Mouse (Mus musculus) myocyte (in vitro differentiated cells): ENCODE data around the gene Npc1l1. TPM values are rescaled to one million over a fixed set of nuclear protein-coding genes. Genes with fewer than 3 reads are reported as not detected.

Source experiments
- H3K27me3 ChIP-seq: one replicate; pipeline ENCODE4 v1.6.1; 2011; ENCODE audit not compliant: control insufficient read depth, insufficient read depth, insufficient read length
- H3K36me3 ChIP-seq: one replicate; pipeline ENCODE4 v1.6.1; 2011; ENCODE audit not compliant: control insufficient read depth, insufficient read depth
- H3K4me2 ChIP-seq: one replicate; pipeline ENCODE4 v1.6.1; 2011; ENCODE audit warnings: low read depth, control low read depth
- H3K4me3 ChIP-seq: one replicate; pipeline ENCODE4 v1.5.1; 2011; ENCODE audit warnings: mild to moderate bottlenecking, control low read depth, moderate library complexity
- H3K79me2 ChIP-seq: one replicate; pipeline ENCODE4 v1.6.1; 2011; ENCODE audit not compliant: control insufficient read depth, insufficient read depth
- H3ac ChIP-seq: one replicate; pipeline ENCODE4 v1.6.1; 2011; ENCODE audit not compliant: control insufficient read depth, insufficient read length
- CEBPB ChIP-seq: IDR thresholded peaks from 2 replicates; pipeline ENCODE4 v1.6.1; 2011; ENCODE audit warnings: mild to moderate bottlenecking, moderate library complexity; ENCODE audit not compliant: poor library complexity, insufficient read depth, severe bottlenecking
- E2F4 ChIP-seq: IDR thresholded peaks from one replicate; pipeline ENCODE4 v1.6.1; 2011; ENCODE audit warnings: mild to moderate bottlenecking, control low read depth, moderate library complexity; ENCODE audit not compliant: insufficient read depth
- MAX ChIP-seq: IDR thresholded peaks from one replicate; pipeline ENCODE4 v1.6.1; 2011; ENCODE audit warnings: low read depth, mild to moderate bottlenecking, control low read depth
- MYOD1 ChIP-seq, 3 experiments: IDR thresholded peaks; one replicate each; pipeline ENCODE4 v1.6.1; 2011; ENCODE audit warnings: control low read depth in 2 of 3, low read depth in 2 of 3, mild to moderate bottlenecking in 2 of 3, moderate library complexity in 1 of 3; ENCODE audit not compliant: insufficient read length in 2 of 3, control insufficient read depth in 1 of 3
- MYOG ChIP-seq, 3 experiments: IDR thresholded peaks; one replicate each; pipeline ENCODE4 v1.6.1; 2011; ENCODE audit warnings: control low read depth in 2 of 3, low read depth in 2 of 3, mild to moderate bottlenecking in 2 of 3; ENCODE audit not compliant: insufficient read length in 2 of 3, control insufficient read depth in 1 of 3, insufficient read depth in 1 of 3
- POLR2A ChIP-seq: IDR thresholded peaks from one replicate; pipeline ENCODE4 v1.6.1; 2011; ENCODE audit warnings: low read depth, mild to moderate bottlenecking, control low read depth, moderate library complexity; ENCODE audit not compliant: insufficient read length
- POLR2AphosphoS2 ChIP-seq: IDR thresholded peaks from one replicate; pipeline ENCODE4 v1.6.1; 2011; ENCODE audit warnings: low read depth, control low read depth; ENCODE audit not compliant: insufficient read length
- REST ChIP-seq: IDR thresholded peaks from one replicate; pipeline ENCODE4 v1.6.1; 2011; ENCODE audit warnings: mild to moderate bottlenecking, control low read depth, moderate library complexity; ENCODE audit not compliant: insufficient read depth, insufficient read length
- SRF ChIP-seq: IDR thresholded peaks from one replicate; pipeline ENCODE4 v1.6.1; 2011; ENCODE audit warnings: low read depth; ENCODE audit not compliant: control insufficient read depth, insufficient read length
- TCF12 ChIP-seq: IDR thresholded peaks from one replicate; pipeline ENCODE4 v1.6.1; 2011; ENCODE audit warnings: mild to moderate bottlenecking, control low read depth; ENCODE audit not compliant: poor library complexity, insufficient read depth, severe bottlenecking
- TCF3 ChIP-seq: IDR thresholded peaks from one replicate; pipeline ENCODE4 v1.6.1; 2011; ENCODE audit warnings: low read depth, control low read depth; ENCODE audit not compliant: insufficient read length
- USF1 ChIP-seq: IDR thresholded peaks from one replicate; pipeline ENCODE4 v1.6.1; 2011; ENCODE audit warnings: low read depth, mild to moderate bottlenecking, control low read depth, moderate library complexity
- polyA plus RNA-seq: library from polyadenylated mRNA; unstranded; fragments of >200 nt; fragmentation: generic; extraction: Trizol; gene quantifications from one replicate; pipeline ENCODE4 v1.2.1, GENCODE M21; 2012; ENCODE audit warnings: missing spikeins

Npc1l1 gene
- polyA plus RNA-seq, 1 experiment, result 0.07 TPM

GRCm38 (mm10) chr11:6200087-6200569 lies 29.8 kb downstream of the Npc1l1 start, which contains the start of gene Nudcd3:
Gene Nudcd3 (minus strand): TSS chr11:6200415.
- Histone ChIP-seq H3K4me3 (peak within 1 kb of the TSS; percentile 98), H3K27me3 (peaks cover 2% of the 10 kb centered on the region)

GRCm38 (mm10) chr11:6199410-6200086 lies 30.4 kb downstream of the Npc1l1 start, which contains the start of gene A730071L15Rik:
Gene A730071L15Rik (plus strand): TSS chr11:6200029.
- Histone ChIP-seq H3ac (peak within 1 kb of the TSS; percentile 7), H3K4me3 (peak within 1 kb of the TSS; percentile 98), H3K36me3 (no peaks in the 10 kb centered on the region), H3K4me2 (peak within 1 kb of the TSS; percentile 95), H3K79me2 (peaks cover 53% of the 10 kb centered on the region), H3K27me3 (no peaks in the 10 kb centered on the region)
- TF ChIP-seq TCF3, result no peak
- TF ChIP-seq E2F4, result peak; percentile 59
- TF ChIP-seq POLR2A, result no peak

More at GRCm38 (mm10) chr11:6200087-6200569, 29.8 kb downstream of the Npc1l1 start, which contains the start of gene Nudcd3:
- TF ChIP-seq POLR2AphosphoS2, result peak; percentile 90
- no peak for TF ChIP-seq SRF
- TF ChIP-seq MYOG (IDR thresholded peaks at IDR 0.05; ENCODE audit: control insufficient read depth in 1 of 3, insufficient read depth in 1 of 3, insufficient read length in 2 of 3, low read depth in 2 of 3), result peak in 2 of 3 experiments; percentile 15 to 51
- peak; percentile 94 for TF ChIP-seq POLR2A
- no peak for TF ChIP-seq MYOD1 (IDR thresholded peaks at IDR 0.05; ENCODE audit: control insufficient read depth in 1 of 3, insufficient read length in 2 of 3, low read depth in 2 of 3)
- no peak for TF ChIP-seq CEBPB
- TF ChIP-seq REST, result peak; percentile 6
- TF ChIP-seq MAX, result no peak
- no peak for TF ChIP-seq TCF3
- TF ChIP-seq TCF12, result no peak
- peak; percentile 98 for TF ChIP-seq USF1
- TF ChIP-seq E2F4, result no peak
- Histone ChIP-seq H3ac (peak within 1 kb of the TSS; percentile 7), H3K4me2 (peak within 1 kb of the TSS; percentile 95), H3K79me2 (peaks cover 47% of the 10 kb centered on the region), H3K36me3 (no peaks in the 10 kb centered on the region)

GRCm38 (mm10) chr11:6198449-6198848 lies 31.5 kb downstream of the Npc1l1 start:
- H3K27me3 ChIP-seq, result no peaks in the 10 kb centered on the region
- peak overlapping the region; percentile 98 for H3K4me3 ChIP-seq
- TF ChIP-seq POLR2AphosphoS2 (no peak), CEBPB (no peak), MAX (no peak)
- no peak overlapping the region for H3ac ChIP-seq
- peak overlapping the region; percentile 90 for H3K4me2 ChIP-seq
- H3K36me3 ChIP-seq, result no peaks in the 10 kb centered on the region
- peaks cover 60% of the 10 kb centered on the region for H3K79me2 ChIP-seq

GRCm38 (mm10) chr11:6196780-6197179 lies 33.2 kb downstream of the Npc1l1 start:
- no peak overlapping the region for H3K4me3 ChIP-seq
- H3K27me3 ChIP-seq, result no peaks in the 10 kb centered on the region
- no peak overlapping the region for H3K4me2 ChIP-seq
- no peak overlapping the region for H3ac ChIP-seq
- no peak for TF ChIP-seq REST
- peaks cover 9% of the 10 kb centered on the region for H3K36me3 ChIP-seq
- H3K79me2 ChIP-seq, result peaks cover 70% of the 10 kb centered on the region

- peaks cover 15% of the 10 kb centered on the region for H3K36me3 ChIP-seq
- H3K4me2 ChIP-seq, result no peak overlapping the region
- peaks cover 96% of the 10 kb centered on the region for H3K79me2 ChIP-seq
- no peak for TF ChIP-seq MYOD1 (IDR thresholded peaks at IDR 0.05; ENCODE audit: control insufficient read depth in 1 of 3, insufficient read length in 2 of 3, low read depth in 2 of 3)
- TF ChIP-seq REST, result no peak
- TF ChIP-seq MYOG (IDR thresholded peaks at IDR 0.05; ENCODE audit: control insufficient read depth in 1 of 3, insufficient read depth in 1 of 3, insufficient read length in 2 of 3, low read depth in 2 of 3), result no peak
- no peak for TF ChIP-seq POLR2AphosphoS2
- no peak for TF ChIP-seq CEBPB
- no peak for TF ChIP-seq TCF3
- TF ChIP-seq TCF12, result no peak
- no peak for TF ChIP-seq SRF
- TF ChIP-seq MAX, result no peak
- no peak for TF ChIP-seq E2F4
- no peak for TF ChIP-seq POLR2A
- TF ChIP-seq USF1, result no peak
- H3K4me3 ChIP-seq, result no peak overlapping the region
- H3ac ChIP-seq, result no peak overlapping the region
- H3K27me3 ChIP-seq, result no peaks in the 10 kb centered on the region
These were observed 42.1 kb downstream of the Npc1l1 start for GRCm38 (mm10) chr11:6187878-6188277.
